Mouse (Mus musculus) limb, embryonic 15.5 days (tissue): ENCODE data around the gene Gcc2. TPM values are rescaled to one million over a fixed set of nuclear protein-coding genes. Genes with fewer than 3 reads are reported as not detected.

Source experiments
- ATAC-seq: fragments of 200-750 bp; cut with Nextera tagmentation; 2 replicates; pipeline ENCODE4 v1.8.0; 2017; ENCODE audit warnings: low read depth, moderate TSS enrichment; ENCODE audit not compliant: insufficient number of reproducible peaks, low FRiP score, low TSS enrichment
- H3K27ac ChIP-seq: fragments of 300-500 bp; sonication (generic); 2 replicates; pipeline ENCODE4 v1.5.1; 2015; ENCODE audit warnings: moderate library complexity, mild to moderate bottlenecking, inconsistent platforms
- H3K27me3 ChIP-seq: fragments of 300-500 bp; sonication (generic); 2 replicates; pipeline ENCODE4 v1.6.1; 2015; ENCODE audit warnings: inconsistent platforms
- H3K36me3 ChIP-seq: fragments of 300-500 bp; sonication (generic); 2 replicates; pipeline ENCODE4 v1.6.1; 2015; ENCODE audit warnings: inconsistent platforms
- H3K4me1 ChIP-seq: fragments of 300-500 bp; sonication (generic); 2 replicates; pipeline ENCODE4 v1.6.1; 2015; ENCODE audit warnings: inconsistent platforms
- H3K4me2 ChIP-seq: fragments of 300-500 bp; sonication (generic); 2 replicates; pipeline ENCODE4 v1.6.1; 2015; ENCODE audit warnings: mild to moderate bottlenecking, inconsistent platforms
- H3K4me3 ChIP-seq: fragments of 300-500 bp; sonication (generic); 2 replicates; pipeline ENCODE4 v1.5.1; 2015; ENCODE audit warnings: mild to moderate bottlenecking, inconsistent platforms
- H3K9ac ChIP-seq: fragments of 300-500 bp; sonication (generic); 2 replicates; pipeline ENCODE4 v1.6.1; 2015; ENCODE audit warnings: inconsistent platforms
- H3K9me3 ChIP-seq: fragments of 300-500 bp; sonication (generic); 2 replicates; pipeline ENCODE4 v1.6.1; 2016; ENCODE audit warnings: inconsistent platforms
- WGBS: fragments of 180-500 bp; shearing (Covaris S2); methylation state at CpG from one replicate; pipeline ENCODE4 v1.1.7; 2015; 5-methylcytosine and 5-hydroxymethylcytosine counted together
- polyA plus RNA-seq: library from polyadenylated mRNA; unstranded; fragments of >200 nt; fragmentation: Nextera tagmentation; extraction: Ambion mirVana; gene quantifications from 2 replicates; pipeline ENCODE4 v1.2.1, GENCODE M21; 2015

Gcc2 gene
- 49.2 and 60.9 TPM in 2 replicates for polyA plus RNA-seq

GRCm38 (mm10) chr10:58255213-58255892, at the start of gene Gcc2:
Gene Gcc2, plus strand, starts transcription at chr10:58255497.
- WGBS, result under 1% methylated on average over 54 of the region's 58 CpGs
- Histone ChIP-seq H3K36me3 (peaks cover 20% of the 10 kb centered on the region), H3K9me3 (no peaks in the 10 kb centered on the region), H3K27ac (peak within 1 kb of the TSS; percentile 75), H3K9ac (peak within 1 kb of the TSS; percentile 76), H3K4me2 (peak within 1 kb of the TSS; percentile 50), H3K4me3 (peak within 1 kb of the TSS; percentile 93), H3K27me3 (no peaks in the 10 kb centered on the region), H3K4me1 (peaks cover 5% of the 10 kb centered on the region; the same call in 1 of the 2 replicates)
- peak; percentile 92 for ATAC-seq

- H3K4me2 ChIP-seq, result no peak overlapping the region
- 47% methylated on average over 1 of the region's 1 CpGs for WGBS
- no peak; the same call in 1 of the 2 replicates for ATAC-seq
- H3K27me3 ChIP-seq, result no peaks in the 10 kb centered on the region
- H3K4me3 ChIP-seq, result no peak overlapping the region
- no peaks in the 10 kb centered on the region for H3K9me3 ChIP-seq
- no peaks in the 10 kb centered on the region for H3K4me1 ChIP-seq
- no peak overlapping the region for H3K27ac ChIP-seq
- H3K36me3 ChIP-seq, result no peaks in the 10 kb centered on the region
- no peak overlapping the region for H3K9ac ChIP-seq
These were observed 49.3 kb upstream of the Gcc2 start for GRCm38 (mm10) chr10:58205986-58206385.

GRCm38 (mm10) chr10:58206639-58207404, 48.5 kb upstream of the Gcc2 start:
- no peak overlapping the region for H3K9ac ChIP-seq
- ATAC-seq, result no peak
- no peaks in the 10 kb centered on the region for H3K4me1 ChIP-seq
- WGBS, result 85% methylated on average over 4 of the region's 4 CpGs
- H3K9me3 ChIP-seq, result no peaks in the 10 kb centered on the region
- H3K27ac ChIP-seq, result no peak overlapping the region
- no peak overlapping the region for H3K4me2 ChIP-seq
- no peaks in the 10 kb centered on the region for H3K36me3 ChIP-seq
- no peaks in the 10 kb centered on the region for H3K27me3 ChIP-seq
- H3K4me3 ChIP-seq, result no peak overlapping the region

GRCm38 (mm10) chr10:58209710-58210467, 45.4 kb upstream of the Gcc2 start:
- no peaks in the 10 kb centered on the region for H3K9me3 ChIP-seq
- no peaks in the 10 kb centered on the region for H3K27me3 ChIP-seq
- H3K4me3 ChIP-seq, result no peak overlapping the region
- no peaks in the 10 kb centered on the region for H3K4me1 ChIP-seq
- no peaks in the 10 kb centered on the region for H3K36me3 ChIP-seq
- WGBS, result 73% methylated on average over 2 of the region's 2 CpGs
- H3K9ac ChIP-seq, result no peak overlapping the region
- ATAC-seq, result no peak
- no peak overlapping the region for H3K4me2 ChIP-seq
- no peak overlapping the region for H3K27ac ChIP-seq

DNA sequence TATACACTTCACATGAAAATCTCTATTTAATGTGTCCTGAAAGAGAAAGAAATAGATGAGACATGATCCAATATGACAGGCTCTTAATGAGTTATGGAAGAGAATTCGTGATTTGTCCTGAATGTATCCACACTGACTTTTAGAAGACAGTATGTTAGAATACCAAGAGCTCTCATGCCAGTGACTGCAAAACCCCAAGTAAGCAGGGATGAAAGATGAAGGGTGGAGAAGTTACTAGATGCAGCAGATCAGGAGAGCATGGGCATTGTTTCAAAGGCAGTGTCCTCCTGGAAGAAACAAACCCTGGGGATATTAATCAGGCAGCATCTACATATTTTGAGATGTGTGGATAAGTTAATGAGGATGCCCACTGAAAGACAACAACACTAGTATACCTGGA, 44.8 kb upstream of the Gcc2 start:
- no peak overlapping the region for H3K27ac ChIP-seq
- no peak overlapping the region for H3K4me2 ChIP-seq
- no peak overlapping the region for H3K9ac ChIP-seq
- ATAC-seq, result no peak
- no peaks in the 10 kb centered on the region for H3K9me3 ChIP-seq
- 53% methylated on average over 1 of the region's 1 CpGs for WGBS
- H3K36me3 ChIP-seq, result no peaks in the 10 kb centered on the region
- no peaks in the 10 kb centered on the region for H3K4me1 ChIP-seq
- no peak overlapping the region for H3K4me3 ChIP-seq
- no peaks in the 10 kb centered on the region for H3K27me3 ChIP-seq

- ATAC-seq, result no peak
- H3K4me1 ChIP-seq, result no peaks in the 10 kb centered on the region
- no peaks in the 10 kb centered on the region for H3K36me3 ChIP-seq
These were observed 44.1 kb upstream of the Gcc2 start for GRCm38 (mm10) chr10:58211213-58211612.

GRCm38 (mm10) chr10:58212230-58212629, 43.1 kb upstream of the Gcc2 start:
- H3K36me3 ChIP-seq, result no peaks in the 10 kb centered on the region
- no peak overlapping the region for H3K27ac ChIP-seq
- no peaks in the 10 kb centered on the region for H3K27me3 ChIP-seq
- ATAC-seq, result no peak
- no peaks in the 10 kb centered on the region for H3K4me1 ChIP-seq
- H3K4me3 ChIP-seq, result no peak overlapping the region
- H3K4me2 ChIP-seq, result no peak overlapping the region
- no peaks in the 10 kb centered on the region for H3K9me3 ChIP-seq
- H3K9ac ChIP-seq, result no peak overlapping the region
- 77% methylated on average over 7 of the region's 7 CpGs for WGBS

More at GRCm38 (mm10) chr10:58211213-58211612, 44.1 kb upstream of the Gcc2 start:
- WGBS, result 83% methylated on average over 2 of the region's 2 CpGs
- Histone ChIP-seq H3K4me2 (no peak overlapping the region), H3K4me3 (no peak overlapping the region), H3K9ac (no peak overlapping the region), H3K9me3 (no peaks in the 10 kb centered on the region), H3K27me3 (no peaks in the 10 kb centered on the region), H3K27ac (no peak overlapping the region)

GRCm38 (mm10) chr10:58214497-58214896, 40.8 kb upstream of the Gcc2 start:
- no peaks in the 10 kb centered on the region for H3K36me3 ChIP-seq
- H3K9ac ChIP-seq, result no peak overlapping the region
- ATAC-seq, result no peak

GRCm38 (mm10) chr10:58214934-58215333, 40.4 kb upstream of the Gcc2 start:
- H3K27me3 ChIP-seq, result no peaks in the 10 kb centered on the region
- H3K4me1 ChIP-seq, result no peaks in the 10 kb centered on the region
- WGBS, result 72% methylated on average over 5 of the region's 5 CpGs
- ATAC-seq, result no peak
- H3K36me3 ChIP-seq, result no peaks in the 10 kb centered on the region
- H3K4me3 ChIP-seq, result no peak overlapping the region
- no peak overlapping the region for H3K4me2 ChIP-seq
- no peak overlapping the region for H3K9ac ChIP-seq
- no peaks in the 10 kb centered on the region for H3K9me3 ChIP-seq
- H3K27ac ChIP-seq, result no peak overlapping the region

More at GRCm38 (mm10) chr10:58214497-58214896, 40.8 kb upstream of the Gcc2 start:
- Histone ChIP-seq H3K9me3 (no peaks in the 10 kb centered on the region), H3K27me3 (no peaks in the 10 kb centered on the region), H3K4me1 (no peaks in the 10 kb centered on the region), H3K27ac (no peak overlapping the region), H3K4me3 (no peak overlapping the region), H3K4me2 (no peak overlapping the region)

DNA sequence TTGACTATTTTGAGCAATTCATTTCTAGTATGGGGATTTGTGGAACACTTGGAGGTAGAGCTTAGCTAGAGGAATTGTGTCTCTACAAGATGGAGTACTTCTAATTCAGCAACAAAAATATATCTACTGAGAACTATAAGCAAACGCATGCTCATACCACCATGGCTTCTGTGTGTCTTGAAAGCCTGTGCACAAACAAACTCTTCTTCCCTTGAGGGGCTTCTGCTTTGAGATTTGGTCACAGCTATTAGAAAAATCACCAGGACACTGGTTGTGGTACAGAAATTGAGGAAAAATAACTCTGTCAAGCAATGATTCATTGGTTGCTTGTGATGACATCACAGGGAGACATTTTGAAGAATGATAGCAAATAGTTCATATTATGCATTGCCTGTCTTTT, 39.9 kb upstream of the Gcc2 start:
- 80% methylated on average over 1 of the region's 1 CpGs for WGBS
- Histone ChIP-seq H3K9ac (no peak overlapping the region), H3K4me3 (no peak overlapping the region), H3K4me2 (no peak overlapping the region), H3K36me3 (no peaks in the 10 kb centered on the region), H3K27me3 (no peaks in the 10 kb centered on the region), H3K27ac (no peak overlapping the region), H3K9me3 (no peaks in the 10 kb centered on the region), H3K4me1 (no peaks in the 10 kb centered on the region)
- ATAC-seq, result no peak

DNA sequence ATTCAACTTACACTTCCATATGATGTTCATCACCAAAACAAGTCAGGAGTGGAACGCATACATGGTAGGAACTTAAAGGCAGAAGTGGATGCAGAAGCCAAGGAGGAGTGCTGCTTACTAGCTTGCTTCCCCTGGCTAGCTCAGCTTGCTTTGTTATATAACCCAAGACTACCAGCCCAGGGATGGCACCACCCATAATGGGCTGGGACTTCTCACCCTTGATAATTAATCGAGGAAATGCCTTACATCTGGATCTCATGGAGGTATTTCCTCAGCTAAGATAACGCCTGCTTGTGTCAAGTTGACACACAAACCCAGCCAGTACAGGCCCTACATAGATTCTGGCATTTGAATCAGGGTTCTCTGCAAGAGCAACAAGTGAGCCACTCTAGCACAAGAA, 37.9 kb upstream of the Gcc2 start:
- Histone ChIP-seq H3K27me3 (no peaks in the 10 kb centered on the region), H3K36me3 (no peaks in the 10 kb centered on the region), H3K9ac (no peak overlapping the region), H3K4me1 (no peaks in the 10 kb centered on the region), H3K4me3 (no peak overlapping the region), H3K9me3 (no peaks in the 10 kb centered on the region), H3K27ac (no peak overlapping the region), H3K4me2 (no peak overlapping the region)
- ATAC-seq, result no peak
- 82% methylated on average over 3 of the region's 3 CpGs for WGBS

DNA sequence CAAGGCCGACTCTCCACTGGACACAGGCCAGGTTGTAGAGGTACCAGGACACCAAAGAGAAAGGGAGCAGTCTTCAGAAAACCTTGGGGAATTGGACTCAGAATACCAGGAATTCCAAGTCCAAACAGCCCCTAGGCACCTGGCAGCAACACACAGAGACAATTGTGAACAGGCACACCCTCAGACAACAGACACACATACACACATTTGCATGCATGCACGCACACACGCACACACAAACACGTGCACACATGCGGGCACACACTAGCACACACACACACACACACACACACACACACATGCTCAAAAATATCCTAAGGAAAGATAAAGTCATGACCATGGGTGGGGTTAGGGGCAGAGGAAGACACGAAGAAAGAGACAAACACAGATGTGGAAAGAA, 34.6 kb upstream of the Gcc2 start:
- no peak overlapping the region for H3K9ac ChIP-seq
- H3K36me3 ChIP-seq, result no peaks in the 10 kb centered on the region
- no peaks in the 10 kb centered on the region for H3K9me3 ChIP-seq
- no peak overlapping the region for H3K4me3 ChIP-seq
- no peaks in the 10 kb centered on the region for H3K27me3 ChIP-seq
- no peak overlapping the region for H3K27ac ChIP-seq
- no peak overlapping the region for H3K4me2 ChIP-seq
- 80% methylated on average over 6 of the region's 6 CpGs for WGBS
- H3K4me1 ChIP-seq, result no peaks in the 10 kb centered on the region
- ATAC-seq, result no peak
